Mouse (Mus musculus) MEL (cell line): ENCODE measurements around the gene Ttll8.

Source experiments
- CTCF ChIP-seq, 3 experiments: IDR thresholded peaks in 2 of 3; conservative IDR thresholded peaks in 1 of 3; 2 replicates each; pipeline ENCODE4 v1.5.1; 2011 to 2012; ENCODE audit warnings: low read length in 3 of 3, low read depth in 2 of 3, mild to moderate bottlenecking in 2 of 3, improper control_type of control experiment in 1 of 3, inconsistent platforms in 1 of 3, mixed read lengths in 1 of 3, moderate library complexity in 1 of 3; ENCODE audit not compliant: control insufficient read depth in 1 of 3, insufficient read depth in 1 of 3, poor library complexity in 1 of 3, severe bottlenecking in 1 of 3
- ELF1 ChIP-seq: IDR thresholded peaks from 2 replicates; pipeline ENCODE4 v1.6.1; 2014; ENCODE audit warnings: low read depth, mild to moderate bottlenecking, inconsistent platforms, low read length, improper control_type of control experiment, moderate library complexity
- MAX ChIP-seq: IDR thresholded peaks from 2 replicates; pipeline ENCODE4 v1.6.1; 2011; ENCODE audit warnings: low read length, improper control_type of control experiment
- MXI1 ChIP-seq: IDR thresholded peaks from 2 replicates; pipeline ENCODE4 v1.6.1; 2011; ENCODE audit warnings: mild to moderate bottlenecking, low read depth, low read length, improper control_type of control experiment
- POLR2A ChIP-seq, 2 experiments: IDR thresholded peaks; 2 replicates each; pipeline ENCODE4 v1.6.1; 2011 to 2012; ENCODE audit warnings: low read length in 2 of 2, mild to moderate bottlenecking in 2 of 2, control low read depth in 1 of 2, improper control_type of control experiment in 1 of 2, low read depth in 1 of 2, moderate library complexity in 1 of 2; ENCODE audit not compliant: control insufficient read depth in 1 of 2, insufficient read depth in 1 of 2, poor library complexity in 1 of 2
- POLR2AphosphoS2 ChIP-seq: IDR thresholded peaks from 2 replicates; pipeline ENCODE4 v1.6.1; 2011; ENCODE audit warnings: low read length, improper control_type of control experiment
- SMC3 ChIP-seq: IDR thresholded peaks from 2 replicates; pipeline ENCODE4 v1.6.1; 2011; ENCODE audit warnings: low read depth, low read length, improper control_type of control experiment
- USF2 ChIP-seq, 2 experiments: IDR thresholded peaks; 2 replicates each; pipeline ENCODE4 v1.6.1; 2011 to 2012; ENCODE audit warnings: improper control_type of control experiment in 2 of 2, low read length in 2 of 2, borderline replicate concordance in 1 of 2, inconsistent platforms in 1 of 2, low read depth in 1 of 2, mild to moderate bottlenecking in 1 of 2; ENCODE audit not compliant: insufficient read depth in 1 of 2

- TF ChIP-seq SMC3 (no peak), CTCF (IDR thresholded peaks at IDR 0.05 in 2 of 3, conservative IDR thresholded peaks at IDR 0.05 in 1 of 3; ENCODE audit: control insufficient read depth in 1 of 3, insufficient read depth in 1 of 3, low read depth in 2 of 3, low read length in 3 of 3, poor library complexity in 1 of 3, severe bottlenecking in 1 of 3) (no peak), ELF1 (no peak), POLR2AphosphoS2 (no peak), USF2 (IDR thresholded peaks at IDR 0.05; ENCODE audit: borderline replicate concordance in 1 of 2, insufficient read depth in 1 of 2, low read depth in 1 of 2, low read length in 2 of 2) (no peak), POLR2A (IDR thresholded peaks at IDR 0.05; ENCODE audit: control insufficient read depth in 1 of 2, insufficient read depth in 1 of 2, low read depth in 1 of 2, low read length in 2 of 2, poor library complexity in 1 of 2) (no peak), MXI1 (no peak), MAX (no peak)
Observed at GRCm38 (mm10) chr15:88951246-88951645, 3.0 kb downstream of the Ttll8 start.
